ENCODE assay signal across 13 mouse cellular contexts in genomic region chr3:151445936-151446335, GRCm38 (mm10). TPM values are rescaled to one million over a fixed set of nuclear protein-coding genes. Genes with fewer than 3 reads are reported as not detected.
DNase-seq lines count a peak whose midpoint lies in the region; ATAC-seq and TF ChIP-seq lines count a peak whose summit lies in the region.
"Had no signal": no experiment of that assay in that cellular context is flagged by ENCODE, and none has a peak within 500 bp of the region (broad histone marks: within the 10 kb centered on the region; RNA-seq: fewer than 3 reads in every experiment).

No protein-coding gene starts in this region.

- TF ChIP-seq CTCF in lung, postnatal 0 days (IDR thresholded peaks at IDR 0.05) = peak; percentile 46; the same call in 1 of the 2 replicates
- TF ChIP-seq CTCF in lung, adult 2 months (IDR thresholded peaks at IDR 0.05; ENCODE audit: insufficient read depth, low read length) = no peak
- peak; percentile 38; the same call in 1 of the 2 replicates for TF ChIP-seq CTCF in stomach, postnatal 0 days (IDR thresholded peaks at IDR 0.05; ENCODE audit: low read depth)

- ATAC-seq in heart, embryonic 16.5 days (replicated peaks; ENCODE audit: extremely low read depth, insufficient read depth, low FRiP score) = peak; percentile 45; the same call in 1 of the 2 replicates
- ATAC-seq in lung, postnatal 0 days = peak; percentile 99
- peak; percentile 61; the same call in 1 of the 2 replicates for ATAC-seq in stomach, postnatal 0 days (ENCODE audit: low FRiP score, low TSS enrichment)
- no peak for ATAC-seq in inflammation-experienced regulatory T-cells, adult 6 months
- ATAC-seq: hindbrain, embryonic 16.5 days had no signal

- TF ChIP-seq POLR2A in lung, adult 2 months (IDR thresholded peaks at IDR 0.05; ENCODE audit: borderline replicate concordance, extremely low read depth, low read depth, low read length) = no peak

- H3K4me1 ChIP-seq in heart, embryonic 16.5 days (ENCODE audit: control insufficient read depth, insufficient read depth, low read length) = no peaks in the 10 kb centered on the region
- H3K4me1 ChIP-seq in lung, postnatal 0 days (ENCODE audit: insufficient read depth, low read depth, low read length) = no peaks in the 10 kb centered on the region
- peaks cover 11% of the 10 kb centered on the region for H3K4me1 ChIP-seq in lung, adult 2 months (ENCODE audit: control insufficient read depth, insufficient read depth, low read length)
- no peaks in the 10 kb centered on the region for H3K4me1 ChIP-seq in stomach, postnatal 0 days (replicated peaks; ENCODE audit: control insufficient read depth, insufficient read depth)
- H3K4me1 ChIP-seq: embryonic facial prominence, embryonic 13.5 days; limb, embryonic 12.5 days had no signal

- no peak overlapping the region for H3K4me2 ChIP-seq in heart, embryonic 16.5 days (ENCODE audit: low read depth, low read length)
- H3K4me2 ChIP-seq in lung, postnatal 0 days (replicated peaks; ENCODE audit: low read depth, low read length) = no peak overlapping the region
- no peak overlapping the region for H3K4me2 ChIP-seq in stomach, postnatal 0 days (replicated peaks; ENCODE audit: low read depth)
- H3K4me2 ChIP-seq: embryonic facial prominence, embryonic 13.5 days; limb, embryonic 12.5 days had no signal

- no peak overlapping the region for H3K4me3 ChIP-seq in heart, embryonic 16.5 days (ENCODE audit: low read length)
- no peak overlapping the region for H3K4me3 ChIP-seq in lung, postnatal 0 days (ENCODE audit: low read depth, low read length)
- no peak overlapping the region for H3K4me3 ChIP-seq in lung, adult 2 months (replicated peaks; ENCODE audit: extremely low read depth, low read depth, low read length)
- no peak overlapping the region for H3K4me3 ChIP-seq in stomach, postnatal 0 days (ENCODE audit: low read depth, low read length)
- H3K4me3 ChIP-seq: embryonic facial prominence, embryonic 13.5 days; limb, embryonic 12.5 days had no signal

- H3K27me3 ChIP-seq in heart, embryonic 16.5 days (ENCODE audit: control insufficient read depth, insufficient read depth, low read length) = no peaks in the 10 kb centered on the region
- H3K27me3 ChIP-seq in lung, postnatal 0 days (replicated peaks; ENCODE audit: insufficient read depth, low read length) = no peaks in the 10 kb centered on the region
- no peaks in the 10 kb centered on the region for H3K27me3 ChIP-seq in stomach, postnatal 0 days (ENCODE audit: control insufficient read depth, insufficient read depth, low read length)
- H3K27me3 ChIP-seq: embryonic facial prominence, embryonic 13.5 days; limb, embryonic 12.5 days had no signal

- DNase-seq in heart, postnatal 14 days = no peak
- DNase-seq in lung, postnatal 0 days (ENCODE audit: low spot score) = peak; percentile 83
- no peak for DNase-seq in lung, adult 2 months
- DNase-seq in adrenal gland, postnatal 36 days = peak; percentile 48 to 49
- DNase-seq in stomach, postnatal 0 days (ENCODE audit: low spot score) = no peak
- no peak for DNase-seq in lung, postnatal 14 days
- DNase-seq: cerebellum, adult 8-10 months; lung, postnatal 4 days had no signal

- no peak overlapping the region for H3K27ac ChIP-seq in heart, embryonic 16.5 days (ENCODE audit: low read length)
- H3K27ac ChIP-seq in lung, postnatal 0 days (ENCODE audit: low read length) = no peak overlapping the region
- H3K27ac ChIP-seq in stomach, postnatal 0 days (replicated peaks) = no peak overlapping the region
- H3K27ac ChIP-seq: embryonic facial prominence, embryonic 13.5 days; limb, embryonic 12.5 days had no signal

- no peak for TF ChIP-seq EP300 in lung, postnatal 0 days (IDR thresholded peaks at IDR 0.05)
- TF ChIP-seq EP300 in stomach, postnatal 0 days (optimal IDR thresholded peaks at IDR 0.05) = no peak

- H3K9me3 ChIP-seq in heart, embryonic 16.5 days (replicated peaks; ENCODE audit: control insufficient read depth, low read length) = no peaks in the 10 kb centered on the region
- H3K9me3 ChIP-seq in lung, postnatal 0 days (ENCODE audit: low read length) = no peaks in the 10 kb centered on the region
- no peaks in the 10 kb centered on the region for H3K9me3 ChIP-seq in stomach, postnatal 0 days (ENCODE audit: control insufficient read depth, low read length)
- H3K9me3 ChIP-seq: embryonic facial prominence, embryonic 13.5 days; limb, embryonic 12.5 days had no signal

- no peak overlapping the region for H3K9ac ChIP-seq in heart, embryonic 16.5 days (ENCODE audit: low read length)
- H3K9ac ChIP-seq in lung, postnatal 0 days (replicated peaks; ENCODE audit: low read depth) = no peak overlapping the region
- H3K9ac ChIP-seq in stomach, postnatal 0 days (ENCODE audit: low read length) = no peak overlapping the region
- H3K9ac ChIP-seq: embryonic facial prominence, embryonic 13.5 days; limb, embryonic 12.5 days had no signal

- intact Hi-C loops in heart, postnatal 14 days (cut with DNase I) = no loop called here

- no peaks in the 10 kb centered on the region for H3K36me3 ChIP-seq in heart, embryonic 16.5 days (ENCODE audit: control insufficient read depth, insufficient read depth)
- H3K36me3 ChIP-seq in lung, postnatal 0 days (ENCODE audit: insufficient read depth, low read length) = no peaks in the 10 kb centered on the region
- H3K36me3 ChIP-seq in stomach, postnatal 0 days (ENCODE audit: control insufficient read depth, insufficient read depth, low read length) = no peaks in the 10 kb centered on the region
- H3K36me3 ChIP-seq: embryonic facial prominence, embryonic 13.5 days; limb, embryonic 12.5 days had no signal

- 33% methylated on average over 2 of the region's 2 CpGs for WGBS in heart, embryonic 16.5 days
- 41% methylated on average over 2 of the region's 2 CpGs for WGBS in lung, postnatal 0 days
- 33% methylated on average over 2 of the region's 2 CpGs for WGBS in lung, adult 2 months
- 38% methylated on average over 2 of the region's 2 CpGs for WGBS in stomach, postnatal 0 days

RNA-seq across cellular contexts. Expression of gene Adgrl4, which starts 8.2 kb away (rescaled TPM):
- 17.5 and 20.0 TPM in 2 replicates for polyA plus RNA-seq in heart, embryonic 16.5 days (2015; fragmentation: Nextera tagmentation; extraction: Ambion mirVana)
- 100 to 1,000 TPM in 1 of 2 experiments, 10 to 100 TPM in 1; 95.1 to 105 TPM for total RNA-seq in heart, postnatal 14 days (2021)
- 36.3 and 41.1 TPM in 2 replicates for polyA plus RNA-seq in lung, postnatal 0 days (2015; fragmentation: Nextera tagmentation; extraction: Ambion mirVana)
- polyA plus RNA-seq in lung, adult 2 months (2012; rRNA removed) = 50.2 and 76.9 TPM in 2 replicates
- total RNA-seq in adrenal gland, postnatal 36 days (2021) = 10 to 100 TPM; 53.9 to 89.1 TPM
- polyA plus RNA-seq in stomach, postnatal 0 days (2015; fragmentation: Nextera tagmentation; extraction: Ambion mirVana) = 2.3 and 4.2 TPM in 2 replicates
- not detected for polyA plus RNA-seq in inflammation-experienced regulatory T-cells, adult 6 months (2017; shearing (Covaris generic))

Comparison
In these comparisons a context has a peak if more than half of its experiments do, and no peak if none do; other contexts are left out.
1. DNase-seq: peak in lung, postnatal 0 days (single experiment) and adrenal gland, postnatal 36 days (2 of 2); none in heart, postnatal 14 days (0 of 2), lung, adult 2 months (single experiment), stomach, postnatal 0 days (single experiment) and lung, postnatal 14 days (single experiment).